Mouse (Mus musculus) myocyte (in vitro differentiated cells): Measurements from ENCODE around the gene Vmp1.

ENCODE experiments used
- CEBPB ChIP-seq: IDR thresholded peaks from 2 replicates; pipeline ENCODE4 v1.6.1; 2011; ENCODE audit warnings: mild to moderate bottlenecking, moderate library complexity; ENCODE audit not compliant: poor library complexity, insufficient read depth, severe bottlenecking
- E2F4 ChIP-seq: IDR thresholded peaks from one replicate; pipeline ENCODE4 v1.6.1; 2011; ENCODE audit warnings: mild to moderate bottlenecking, control low read depth, moderate library complexity; ENCODE audit not compliant: insufficient read depth
- MAX ChIP-seq: IDR thresholded peaks from one replicate; pipeline ENCODE4 v1.6.1; 2011; ENCODE audit warnings: low read depth, mild to moderate bottlenecking, control low read depth
- POLR2A ChIP-seq: IDR thresholded peaks from one replicate; pipeline ENCODE4 v1.6.1; 2011; ENCODE audit warnings: low read depth, mild to moderate bottlenecking, control low read depth, moderate library complexity; ENCODE audit not compliant: insufficient read length

DNA sequence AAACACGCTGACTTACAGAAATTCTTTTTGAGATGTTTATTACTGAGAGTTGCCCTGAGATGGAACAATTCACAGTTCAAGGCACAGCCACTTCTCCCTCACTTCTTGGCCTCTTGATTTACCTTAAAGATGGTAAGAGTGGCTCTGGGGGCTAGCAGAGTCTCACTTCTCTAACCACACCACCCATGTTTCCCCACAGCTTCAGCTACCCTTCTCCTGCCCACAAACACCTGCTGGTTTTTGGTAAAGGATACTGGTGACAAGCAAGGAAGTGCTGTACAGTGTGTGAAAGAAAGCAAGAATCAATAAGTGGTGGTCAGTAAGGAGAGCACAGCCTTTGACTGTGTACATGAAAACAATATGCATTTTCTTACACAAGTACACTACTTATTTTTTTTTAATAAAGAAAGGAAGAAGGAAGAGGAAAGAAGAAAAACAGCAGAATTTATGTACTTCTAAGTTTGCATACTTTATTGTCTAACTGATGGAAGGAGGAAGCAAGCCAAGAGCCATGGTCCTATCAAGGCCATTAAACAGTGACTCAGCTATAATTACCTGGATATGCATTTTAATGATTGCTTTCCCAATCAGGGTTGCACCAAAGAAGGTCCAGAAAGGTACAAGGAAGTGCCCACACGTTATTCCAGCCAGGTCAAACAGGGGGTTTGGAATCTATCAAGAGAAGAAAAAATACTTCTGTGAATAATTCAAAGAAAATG is 76.9 kb downstream of the Vmp1 start:
- no peak for TF ChIP-seq POLR2A
- TF ChIP-seq CEBPB = no peak
- TF ChIP-seq E2F4 = no peak
- TF ChIP-seq MAX = no peak
